Mouse (Mus musculus) liver, postnatal 0 days (tissue): Measurements from ENCODE around the gene Strip1.

Source experiments
- CTCF ChIP-seq: sonication (generic); IDR thresholded peaks from 2 replicates; pipeline ENCODE4 v1.5.1; 2016; ENCODE audit warnings: antibody characterized with exemption, low read depth
- EP300 ChIP-seq: IDR thresholded peaks from 2 replicates; pipeline ENCODE4 v1.6.1; 2016; ENCODE audit warnings: antibody characterized with exemption, low read depth, mild to moderate bottlenecking

DNA sequence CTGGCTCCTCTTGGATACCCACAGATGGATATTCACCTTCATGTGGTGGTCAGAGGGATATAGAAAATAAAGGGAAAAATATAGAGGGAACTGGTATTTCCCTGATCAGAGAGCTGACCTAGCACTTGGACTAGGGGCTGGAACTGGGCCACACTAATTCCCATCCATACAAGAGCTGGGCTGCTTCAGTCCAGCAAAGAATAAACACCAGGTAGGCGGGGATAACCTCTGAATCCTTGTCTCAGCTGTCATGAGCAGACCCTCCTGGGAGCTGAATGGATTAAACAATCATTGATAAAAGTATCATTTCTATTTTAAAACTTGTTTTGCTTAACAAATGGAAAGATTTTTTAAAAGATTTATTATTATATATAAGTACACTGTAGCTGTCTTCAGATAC, 39.9 kb downstream of the Strip1 start:
- TF ChIP-seq EP300, result no peak
- TF ChIP-seq CTCF, result no peak
